Mouse (Mus musculus): ENCODE measurements at regions not wholly inside any gene's neighbourhood (a gene's known extent, or its start where the extent isn't known, plus 50 kb on each side); places are given as distances from the start of the nearest gene placed in this dataset.

DNA sequence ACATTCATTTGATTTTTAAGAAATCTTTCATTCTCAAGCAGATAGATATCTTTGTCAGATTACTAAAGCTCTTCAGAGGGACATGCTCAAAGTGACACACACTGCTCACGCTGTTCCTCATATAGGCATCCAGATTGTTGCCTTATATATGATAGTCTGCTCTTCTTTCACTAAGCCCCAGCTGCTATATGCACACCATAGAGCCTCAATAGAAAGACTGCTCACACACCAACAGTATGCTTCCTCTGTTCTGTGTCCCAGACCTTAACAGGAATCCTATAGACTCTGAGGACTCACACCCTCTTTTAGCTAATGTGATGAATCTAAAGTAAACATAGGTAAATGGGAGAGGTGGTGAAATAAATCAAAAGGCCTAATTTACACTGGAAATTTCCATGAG lies 561.8 kb downstream of the Smarca1 start:
- no peak for DNase-seq

DNA sequence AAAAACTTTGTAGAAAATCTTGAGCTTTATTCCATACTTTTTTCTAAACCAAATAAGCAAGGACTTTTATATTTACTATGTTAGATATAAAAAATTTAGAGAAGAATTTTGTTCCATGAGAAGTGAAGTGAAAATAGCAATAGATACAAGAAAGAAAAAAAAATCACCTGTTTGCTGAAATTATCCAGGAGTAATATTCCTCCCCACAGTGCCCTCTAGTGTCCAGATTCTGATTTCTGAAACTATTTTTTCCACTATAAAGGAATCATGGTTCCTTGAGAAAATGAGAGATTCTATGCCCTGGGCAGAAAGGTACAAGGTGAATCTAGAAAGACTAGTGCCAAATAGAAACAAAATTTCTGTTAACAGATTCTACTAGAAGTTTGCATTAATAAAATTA lies 564.0 kb downstream of the Smarca1 start:
- DNase-seq: peak; percentile 39 to 63

DNA sequence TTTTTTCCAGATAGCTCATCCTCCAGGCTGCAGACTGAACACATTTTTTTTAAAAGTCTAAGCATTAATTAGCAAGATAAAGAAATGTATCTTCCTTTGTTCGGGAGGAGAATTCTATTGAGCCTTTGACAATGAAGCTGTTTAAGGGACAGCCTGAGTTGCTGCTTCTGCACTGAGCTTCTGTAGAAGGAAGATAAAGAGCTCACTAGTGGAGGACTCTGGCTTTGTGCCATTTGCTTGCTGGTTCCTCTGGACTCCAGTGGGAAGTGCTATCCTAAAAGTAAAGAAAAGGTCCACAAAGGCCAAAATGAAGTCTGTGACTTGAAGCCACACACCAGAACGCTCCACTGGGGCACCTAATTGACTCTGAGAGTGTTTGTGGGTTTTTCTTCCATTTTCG lies 577.0 kb downstream of the Smarca1 start:
- DNase-seq: peak; percentile 5 to 19

DNA sequence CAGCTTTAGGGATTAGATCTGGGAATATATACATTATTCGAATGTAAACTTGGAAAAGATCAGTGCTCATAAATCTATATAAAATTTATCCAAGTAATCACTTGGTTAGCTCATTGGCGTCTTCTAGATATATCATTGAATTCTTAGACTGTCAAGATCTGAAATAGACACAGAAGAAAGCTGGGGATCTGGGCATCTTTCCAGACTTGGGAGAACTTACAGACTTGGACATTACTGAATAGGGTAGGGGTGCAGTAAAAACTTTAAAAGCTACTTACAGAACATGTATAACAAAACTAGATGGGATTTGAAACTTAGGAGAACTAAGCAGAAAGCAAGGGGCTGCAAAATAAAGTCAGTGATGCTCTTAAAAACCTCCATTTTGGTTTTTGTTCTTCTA lies 585.6 kb downstream of the Smarca1 start:
- no peak for DNase-seq

DNA sequence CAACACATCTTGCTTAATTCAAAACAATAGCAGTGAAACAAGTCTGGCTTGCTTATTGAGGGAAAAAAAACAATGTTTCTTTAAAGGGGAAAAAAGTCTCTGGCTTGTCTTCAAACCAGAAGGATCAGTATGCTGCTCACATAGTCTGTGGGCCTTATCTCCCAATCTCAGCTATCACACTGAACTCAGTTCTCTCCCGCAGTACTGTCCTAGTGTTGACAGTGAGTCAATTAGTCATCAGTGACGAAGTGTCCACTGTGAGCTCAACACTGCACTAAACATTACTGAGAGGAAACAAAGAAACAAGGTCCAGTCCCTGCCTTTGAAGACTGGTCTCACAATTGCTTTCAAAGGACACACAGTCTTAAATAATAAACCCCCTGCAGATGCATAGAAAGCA lies 589.2 kb downstream of the Smarca1 start:
- DNase-seq: no peak

DNA sequence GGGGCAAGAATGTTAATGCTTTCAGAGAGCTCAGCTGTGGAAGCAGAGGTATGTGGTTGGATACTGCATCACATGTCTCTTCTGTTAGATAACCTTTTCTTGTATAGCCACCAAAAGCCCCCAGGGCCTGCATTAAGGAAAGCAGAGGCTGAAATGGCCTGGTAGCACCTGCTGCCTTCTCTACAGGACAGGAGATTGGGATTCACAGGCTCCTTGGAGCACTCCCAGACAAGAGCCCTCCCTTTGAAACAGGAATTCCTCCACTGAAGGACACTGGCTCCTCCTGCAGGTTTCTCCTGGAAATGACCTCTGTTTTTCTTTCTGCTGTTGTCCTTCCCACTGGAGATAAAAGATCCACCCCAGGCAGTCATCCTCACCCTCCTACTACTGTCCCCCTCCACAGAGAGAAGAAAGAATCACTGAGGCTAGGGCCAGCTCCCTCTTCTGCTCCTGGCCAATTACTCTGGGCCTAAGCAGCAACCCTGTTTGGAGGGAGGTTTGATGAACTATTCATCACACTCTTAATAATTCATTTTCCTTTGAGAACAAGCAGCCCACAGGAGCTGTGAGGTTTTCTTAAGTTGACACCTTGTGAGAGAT lies 600.1 kb downstream of the Smarca1 start:
- DNase-seq: peak; percentile 76 to 78
